Mouse (Mus musculus) testis, postnatal 10 days (tissue): ENCODE data around the gene Ckap2l.
A peak's percentile ranks its signal among the peaks of the same experiment; 100 is the strongest.

ENCODE experiments used
- DNase-seq: peaks from one replicate; pipeline ENCODE4 v3.0.0; 2021; ENCODE audit warnings: low spot score

Gene Ckap2l

GRCm38 (mm10) chr2:129296671-129297588, at the start of gene Ckap2l:
Gene Ckap2l, minus strand, starts transcription at chr2:129297212.
- peak; percentile 95 for DNase-seq

- no peak for DNase-seq
Observed at GRCm38 (mm10) chr2:129338138-129338621, 41.2 kb upstream of the Ckap2l start.

GRCm38 (mm10) chr2:129333471-129333870, 36.5 kb upstream of the Ckap2l start:
- DNase-seq: no peak

GRCm38 (mm10) chr2:129330540-129330939, 33.5 kb upstream of the Ckap2l start:
- DNase-seq: no peak

GRCm38 (mm10) chr2:129330024-129330423, 33.0 kb upstream of the Ckap2l start:
- no peak for DNase-seq

GRCm38 (mm10) chr2:129328238-129328637, 31.2 kb upstream of the Ckap2l start:
- no peak for DNase-seq

GRCm38 (mm10) chr2:129324216-129324615, 27.2 kb upstream of the Ckap2l start:
- no peak for DNase-seq

GRCm38 (mm10) chr2:129322117-129322635, 25.2 kb upstream of the Ckap2l start:
- DNase-seq: no peak

- DNase-seq: no peak
Observed at GRCm38 (mm10) chr2:129320033-129320605, 23.1 kb upstream of the Ckap2l start.

- no peak for DNase-seq
Observed at GRCm38 (mm10) chr2:129315831-129316230, 18.8 kb upstream of the Ckap2l start.

GRCm38 (mm10) chr2:129314880-129315279, 17.9 kb upstream of the Ckap2l start:
- DNase-seq: no peak

- DNase-seq: no peak
Observed at GRCm38 (mm10) chr2:129313934-129314333, 16.9 kb upstream of the Ckap2l start.

- no peak for DNase-seq
Observed at GRCm38 (mm10) chr2:129309836-129310235, 12.8 kb upstream of the Ckap2l start, which contains the start of gene Il1a. Gene Il1a, minus strand, starts transcription at chr2:129309972.

GRCm38 (mm10) chr2:129306020-129306419, 9.0 kb upstream of the Ckap2l start:
- no peak for DNase-seq

GRCm38 (mm10) chr2:129297589-129297982, 574 bp upstream of the Ckap2l start:
- DNase-seq: no peak

- no peak for DNase-seq
Observed at GRCm38 (mm10) chr2:129296086-129296485, 926 bp downstream of the Ckap2l start.

GRCm38 (mm10) chr2:129295075-129295474, 1.9 kb downstream of the Ckap2l start:
- no peak for DNase-seq

- DNase-seq: no peak
Observed at GRCm38 (mm10) chr2:129273823-129274222, 23.2 kb downstream of the Ckap2l start.

GRCm38 (mm10) chr2:129270621-129271020, 26.4 kb downstream of the Ckap2l start:
- no peak for DNase-seq

GRCm38 (mm10) chr2:129269986-129270385, 27.0 kb downstream of the Ckap2l start:
- DNase-seq: peak; percentile 77

GRCm38 (mm10) chr2:129269161-129269643, 27.8 kb downstream of the Ckap2l start:
- peak; percentile 31 for DNase-seq

- peak; percentile 30 for DNase-seq
Observed at GRCm38 (mm10) chr2:129267738-129268137, 29.3 kb downstream of the Ckap2l start.

- no peak for DNase-seq
Observed at GRCm38 (mm10) chr2:129265316-129265715, 31.7 kb downstream of the Ckap2l start.
